Mouse (Mus musculus) Patski (cell line): ENCODE data around the gene Rrp7a. TPM values are rescaled to one million over a fixed set of nuclear protein-coding genes. Genes with fewer than 3 reads are reported as not detected.
"Not testable (repeated sequence)": the region's sequence is repeated elsewhere in the genome, so short reads cannot be mapped to it uniquely, and the experiment has no call there.

Source experiments
- ATAC-seq: fragments of 100-300 bp; one replicate; pipeline ENCODE4 v1.8.0; 2021
- CTCF ChIA-PET: fragments of 350-600 bp; sonication (Branson Sonifier 250); formaldehyde crosslinking; loops from one replicate; lab custom pipeline; 2022; ENCODE audit warnings: inconsistent platforms; lab: Charles Lee
- POLR2A ChIA-PET: fragments of 350-600 bp; sonication (Branson Sonifier 250); formaldehyde crosslinking; loops from one replicate; lab custom pipeline; 2022; ENCODE audit warnings: antibody characterized with exemption, inconsistent platforms; lab: Charles Lee
- DNase-seq: peaks from one replicate; pipeline ENCODE4 v3.0.0-alpha.2; 2011; ENCODE audit warnings: low read depth, low spot score
- H3K27me3 ChIP-seq: fragments of 371-371 bp; one replicate; pipeline ENCODE4 v1.5.1; 2021
- CTCF ChIP-seq: fragments of 100-300 bp; IDR thresholded peaks from one replicate; pipeline ENCODE4 v1.5.1; 2021
- in situ Hi-C: fragments of 300-500 bp; cut with MboI; formaldehyde crosslinking; loops from 3 replicates; pipeline ENCODE4 v1.11.1; 2018; ENCODE audit warnings: low pct_unique_long_range_greater_than_20kb, mixed read lengths
- polyA plus RNA-seq: library from polyadenylated mRNA; unstranded; gene quantifications from one replicate; pipeline ENCODE4 v1.2.3, GENCODE M21; 2021

Rrp7a gene
- polyA plus RNA-seq, 1 experiment from 2014 or later, result 90.6 TPM

DNA sequence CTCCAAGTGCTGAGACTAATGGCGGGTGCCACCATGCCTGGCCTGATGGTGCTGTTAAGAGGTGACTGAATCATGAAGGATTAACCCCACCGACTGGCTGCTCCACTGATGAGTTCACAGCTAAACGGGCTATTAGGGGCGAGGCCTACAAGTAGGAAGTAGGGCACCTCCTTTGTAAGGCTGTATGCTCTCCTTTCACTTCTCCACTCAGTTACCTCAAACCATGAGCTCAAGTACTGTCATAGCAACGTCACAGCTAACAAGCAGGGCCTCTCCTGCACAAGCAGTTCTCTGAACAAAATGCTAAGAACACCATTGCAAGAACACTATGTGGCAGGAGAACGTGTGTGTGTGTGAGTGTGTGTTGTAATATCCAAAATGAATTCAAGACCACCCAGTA is 22.9 kb upstream of the Rrp7a start:
- in situ Hi-C loops, result no loop called here
- DNase-seq, result no peak
- no peaks in the 10 kb centered on the region for H3K27me3 ChIP-seq
- TF ChIP-seq CTCF, result no peak
- POLR2A ChIA-PET, result interaction anchor here (0.7 kb wide), 1 partner anchor 22 kb away, joined by 5 read pairs; no protein-coding TSS in a partner anchor
- ATAC-seq, result no peak
- CTCF ChIA-PET, result interaction anchor here (1.2 kb wide), 1 partner anchor 24 kb away, joined by 3 read pairs; no protein-coding TSS in a partner anchor

DNA sequence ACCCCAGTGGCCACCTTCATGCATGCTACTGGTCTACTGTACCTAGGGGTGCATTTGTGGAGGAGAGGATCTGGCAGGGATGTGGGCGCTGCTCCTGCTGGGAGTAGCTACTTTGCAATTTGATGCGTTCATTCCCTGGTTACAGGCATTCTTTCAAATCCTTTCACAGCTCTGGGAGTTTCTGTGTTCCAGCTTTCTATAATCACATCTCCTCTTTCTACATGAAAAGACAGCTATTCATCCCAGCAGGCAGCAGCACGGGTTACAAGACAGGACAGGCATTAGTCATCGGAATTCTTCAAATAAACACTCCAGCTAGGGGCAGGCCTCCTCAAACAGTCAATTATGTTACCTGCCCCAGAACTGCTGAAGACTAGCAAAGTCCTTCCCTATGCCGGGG is 20.3 kb upstream of the Rrp7a start:
- TF ChIP-seq CTCF, result no peak
- H3K27me3 ChIP-seq, result no peaks in the 10 kb centered on the region
- CTCF ChIA-PET, result interaction anchor here (0.8 to 2.0 kb wide), 5 partner anchors 9 to 29 kb away, joined by 3 to 5 read pairs (median 4); no protein-coding TSS in a partner anchor

DNA sequence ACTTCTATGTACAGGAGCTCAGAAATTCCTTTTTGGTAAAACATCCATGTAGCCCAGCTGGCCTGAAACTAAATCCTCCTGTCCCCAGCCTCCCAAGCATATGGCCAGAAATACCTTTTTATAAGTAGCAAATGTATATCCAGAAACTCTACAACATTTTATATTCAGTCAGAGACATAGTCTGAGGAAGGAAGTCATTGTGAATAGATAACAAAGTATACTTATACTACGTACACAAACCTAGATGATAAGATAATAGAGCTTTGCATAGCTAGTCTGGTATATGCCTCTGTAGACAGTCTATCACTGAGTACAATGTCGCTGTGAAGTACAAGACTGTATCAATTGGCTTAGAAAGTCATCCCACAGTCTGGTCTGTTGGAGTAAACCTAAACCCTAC is 13.1 kb upstream of the Rrp7a start:
- DNase-seq (no peak), ATAC-seq (no peak)
- ChIA-PET CTCF (interaction anchor here (1.7 kb wide), 1 partner anchor 9 kb away, joined by 5 read pairs; no protein-coding TSS in a partner anchor), POLR2A (interaction anchor here (0.6 kb wide), 1 partner anchor 37 kb away, joined by 3 read pairs; the partner anchor contains the start of gene Cyb5r3)
- no peaks in the 10 kb centered on the region for H3K27me3 ChIP-seq
- in situ Hi-C loops, result no loop called here
- TF ChIP-seq CTCF, result no peak

More for the DNA sequence above, 20.3 kb upstream of the Rrp7a start:
- DNase-seq (peak; percentile 66), ATAC-seq (peak; percentile 92)
- POLR2A ChIA-PET, result no interaction called here
- in situ Hi-C loops, result no loop called here

DNA sequence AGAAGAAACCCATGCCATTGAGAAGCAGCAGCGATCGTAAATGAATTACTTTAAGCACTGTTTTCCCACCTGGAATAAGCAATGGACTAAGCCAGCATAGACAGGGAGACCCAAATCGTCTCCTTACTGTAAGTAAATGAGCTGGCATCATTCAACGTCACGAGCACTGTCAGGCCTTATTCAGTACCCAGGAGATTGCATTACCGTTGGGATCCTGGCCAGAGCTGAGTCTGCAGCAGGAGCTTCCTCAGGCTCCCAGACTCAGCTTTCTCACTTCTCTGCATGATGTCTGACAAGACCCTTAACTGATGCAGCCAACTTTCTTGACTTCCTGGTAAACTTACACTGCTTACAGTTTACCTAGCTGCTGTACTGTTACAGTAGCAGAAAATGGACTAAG is 12.1 kb upstream of the Rrp7a start:
- in situ Hi-C loops, result no loop called here
- no peaks in the 10 kb centered on the region for H3K27me3 ChIP-seq
- ChIA-PET CTCF (interaction anchor here (1.4 kb wide), 1 partner anchor 8 kb away, joined by 4 read pairs; no protein-coding TSS in a partner anchor), POLR2A (interaction anchor here (1.7 kb wide), 1 partner anchor 10 kb away, joined by 4 read pairs; no protein-coding TSS in a partner anchor)
- DNase-seq, result no peak
- TF ChIP-seq CTCF, result no peak
- no peak for ATAC-seq

DNA sequence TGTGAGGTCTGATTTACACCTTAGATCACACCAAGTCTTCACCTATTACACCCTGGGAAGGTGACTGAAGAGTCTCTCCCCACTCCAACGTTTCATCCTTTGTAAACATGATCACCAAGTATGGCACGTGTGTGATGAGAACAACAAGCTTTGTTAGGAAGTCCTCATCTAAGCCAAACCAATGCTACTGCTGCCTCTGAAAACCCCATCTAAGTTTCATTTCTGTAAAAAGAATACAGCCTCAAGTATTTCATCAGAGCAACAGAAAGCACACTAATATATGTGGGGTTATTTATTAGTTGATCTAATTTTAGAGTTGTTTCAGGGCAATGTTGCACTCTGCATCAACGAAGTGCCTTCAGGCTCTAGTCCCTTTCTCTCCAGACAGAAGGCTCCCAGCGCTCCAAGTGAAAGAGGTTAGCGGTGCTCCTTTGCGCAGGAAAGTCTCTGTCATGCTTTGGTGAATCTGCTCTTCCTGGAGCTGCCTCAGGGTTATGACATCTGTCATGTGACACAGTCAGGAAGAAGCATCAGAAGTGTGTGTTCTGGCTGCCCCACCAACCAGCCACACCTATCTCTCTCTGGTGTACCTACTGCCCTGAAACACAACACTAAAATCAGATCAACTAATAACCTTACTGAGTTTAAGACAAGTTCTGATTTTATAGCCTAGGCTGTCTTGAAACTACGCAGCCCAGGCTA is 7.1 kb upstream of the Rrp7a start:
- no peaks in the 10 kb centered on the region for H3K27me3 ChIP-seq
- in situ Hi-C loops, result no loop called here
- TF ChIP-seq CTCF, result no peak
- ChIA-PET CTCF (no interaction called here), POLR2A (no interaction called here)
- no peak for ATAC-seq
- DNase-seq, result no peak

DNA sequence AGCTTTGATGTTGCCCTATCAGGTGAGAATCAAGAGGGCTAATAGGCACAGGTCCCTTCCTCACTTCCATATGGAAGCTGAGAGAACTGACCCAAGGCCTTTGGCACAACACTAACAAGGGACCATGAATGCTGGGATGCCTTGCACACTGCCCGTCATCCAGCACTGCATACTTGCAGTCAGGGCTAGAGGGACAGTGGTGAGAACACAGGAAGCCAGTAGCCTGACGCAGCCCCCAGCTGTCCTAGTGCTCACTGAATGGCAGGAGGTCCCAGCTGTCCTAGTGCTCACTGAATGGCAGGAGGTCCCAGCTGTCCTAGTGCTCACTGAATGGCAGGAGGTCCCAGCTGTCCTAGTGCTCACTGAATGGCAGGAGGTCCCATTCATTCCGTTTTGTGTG is 4.4 kb upstream of the Rrp7a start:
- ATAC-seq, DNase-seq, in situ Hi-C loops, H3K27me3 ChIP-seq: not testable (repeated sequence)
- CTCF ChIA-PET, result interaction anchor here (1.3 kb wide), 1 partner anchor 9 kb away, joined by 5 read pairs; no protein-coding TSS in a partner anchor
- POLR2A ChIA-PET, result interaction anchor here (0.7 kb wide), 1 partner anchor 177 kb away, joined by 4 read pairs; no protein-coding TSS in a partner anchor

DNA sequence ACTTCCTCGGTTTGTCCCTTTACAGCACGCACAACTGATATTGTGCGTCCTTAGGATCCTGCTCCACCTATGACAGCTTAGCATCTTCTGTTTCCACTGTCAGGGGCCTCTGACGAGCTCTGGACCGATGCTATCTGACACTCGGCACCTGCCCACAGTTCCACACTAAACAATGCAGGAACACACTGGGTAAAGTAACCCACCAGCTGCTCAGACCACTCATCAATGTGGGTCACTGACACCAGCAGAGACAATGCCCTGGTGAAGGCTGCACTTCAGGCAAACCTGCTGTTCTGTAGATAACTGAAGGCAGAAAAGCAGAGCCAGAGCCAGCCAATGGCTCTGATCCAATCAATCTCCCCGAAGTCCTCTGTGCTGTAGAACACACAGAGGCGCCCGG is 4.0 kb upstream of the Rrp7a start:
- POLR2A ChIA-PET, result interaction anchor here (0.7 kb wide), 1 partner anchor 178 kb away, joined by 4 read pairs; no protein-coding TSS in a partner anchor
- no peaks in the 10 kb centered on the region for H3K27me3 ChIP-seq
- in situ Hi-C loops, result no loop called here
- DNase-seq, result no peak
- TF ChIP-seq CTCF, result no peak
- CTCF ChIA-PET, result interaction anchor here (1.3 kb wide), 1 partner anchor 9 kb away, joined by 5 read pairs; no protein-coding TSS in a partner anchor
- ATAC-seq, result no peak

DNA sequence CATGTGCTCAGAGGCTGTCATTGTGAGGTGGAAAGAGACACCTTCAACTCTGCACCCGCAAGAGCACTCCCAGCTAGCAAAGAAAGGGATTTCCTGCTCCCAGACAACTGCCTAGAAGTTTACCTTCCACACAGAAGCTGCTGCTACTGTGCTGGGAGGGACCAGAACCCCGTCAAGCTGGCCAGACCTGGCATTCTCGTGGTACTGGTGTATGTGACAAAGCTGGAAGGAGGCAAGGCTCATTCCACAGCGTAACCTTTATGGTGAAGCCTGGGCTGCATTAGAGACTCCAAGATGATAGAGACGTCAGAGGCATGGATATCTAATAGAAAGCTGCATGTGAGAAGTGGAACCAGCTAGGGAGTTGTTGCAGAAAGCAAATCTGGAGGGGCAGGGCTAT is 2.0 kb upstream of the Rrp7a start:
- ChIA-PET CTCF (interaction anchor here (0.9 to 1.5 kb wide), 3 partner anchors 9 to 17 kb away, joined by 3 read pairs; no protein-coding TSS in a partner anchor), POLR2A (interaction anchor here (1.0 to 1.3 kb wide), 2 partner anchors 10 to 15 kb away, joined by 4 read pairs; no protein-coding TSS in a partner anchor)
- no peak for TF ChIP-seq CTCF
- DNase-seq, result no peak
- in situ Hi-C loops, result no loop called here
- H3K27me3 ChIP-seq, result no peaks in the 10 kb centered on the region
- no peak for ATAC-seq

DNA sequence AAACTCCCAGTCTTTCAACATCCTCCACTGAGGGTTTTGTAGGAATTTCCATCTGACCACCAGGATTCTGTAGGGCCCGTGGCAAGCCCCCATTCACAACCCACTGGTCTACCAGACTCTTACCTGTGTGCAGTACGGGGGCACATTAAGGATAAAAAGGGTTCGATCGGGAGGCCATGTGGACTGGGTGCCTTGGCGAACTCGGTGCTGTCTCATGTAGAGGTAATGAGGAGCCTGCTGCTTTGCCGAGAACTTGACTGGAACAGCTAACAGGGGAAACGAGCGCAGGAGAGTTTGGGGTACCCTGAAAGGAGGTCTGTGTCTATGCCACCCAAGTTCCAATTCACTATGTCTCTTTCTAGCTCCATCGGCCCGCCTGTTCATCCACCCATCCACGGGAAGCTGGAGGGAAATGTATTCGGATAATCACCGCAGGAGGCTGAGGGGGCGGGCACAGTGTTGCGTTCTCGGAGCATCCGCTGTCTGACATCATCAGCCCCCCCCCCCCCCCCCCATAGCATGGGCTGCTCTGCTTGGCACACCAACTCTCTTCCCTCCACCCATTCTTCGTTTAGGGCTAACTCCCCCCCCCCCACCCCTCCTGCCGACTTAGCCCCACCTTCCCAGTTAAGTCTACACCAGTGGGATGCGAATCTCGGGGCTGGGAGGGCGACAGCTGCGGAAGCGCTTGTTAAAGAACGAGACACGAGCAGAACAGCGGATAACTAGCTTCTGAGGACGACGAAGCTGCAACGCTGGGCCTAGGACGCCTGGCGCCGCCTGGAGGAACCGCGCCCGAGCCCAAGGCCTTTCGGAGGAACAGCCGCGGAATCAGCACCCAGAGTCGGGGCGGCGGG is 664 bp downstream of the Rrp7a start:
- CTCF ChIA-PET, result no interaction called here
- in situ Hi-C loops, result no loop called here
- TF ChIP-seq CTCF, result no peak
- DNase-seq (no peak), ATAC-seq (peak; percentile 30)
- H3K27me3 ChIP-seq, result no peaks in the 10 kb centered on the region
- POLR2A ChIA-PET, result interaction anchor here (0.9 to 1.1 kb wide), 2 partner anchors 17 to 50 kb away, joined by 3 to 4 read pairs; no protein-coding TSS in a partner anchor

DNA sequence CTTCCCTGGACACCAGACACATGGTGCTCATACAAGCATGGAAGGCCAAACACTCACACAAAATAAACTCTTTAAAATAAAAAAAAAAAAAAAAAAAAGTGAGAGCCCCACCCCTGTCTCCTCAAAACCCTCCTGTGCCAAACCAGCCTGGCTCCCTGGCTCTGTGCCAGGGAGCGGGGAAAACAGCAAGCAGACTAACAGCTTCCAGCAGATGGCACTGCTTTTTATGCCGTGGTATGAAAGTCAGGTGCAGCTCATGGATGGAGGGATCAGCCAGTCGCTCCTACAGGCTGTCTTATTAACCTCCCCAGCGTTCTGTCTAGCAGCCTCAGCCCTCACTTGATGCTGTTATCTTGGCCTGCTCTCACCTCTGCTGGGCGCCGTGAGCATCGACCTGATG is 4.2 kb downstream of the Rrp7a start:
- CTCF ChIA-PET, result interaction anchor here (0.9 to 2.0 kb wide), 5 partner anchors 9 to 87 kb away, joined by 3 to 6 read pairs (median 4); no protein-coding TSS in a partner anchor
- H3K27me3 ChIP-seq, result no peaks in the 10 kb centered on the region
- no peak for TF ChIP-seq CTCF
- ATAC-seq (no peak), DNase-seq (no peak)
- POLR2A ChIA-PET, result interaction anchor here (0.6 to 0.7 kb wide), 4 partner anchors 15 to 796 kb away, joined by 3 to 6 read pairs (median 4); no protein-coding TSS in a partner anchor
- in situ Hi-C loops, result loop anchor here (5.0 to 10.0 kb wide), 2 partner anchors 84 to 314 kb away; no protein-coding TSS in a partner anchor
